Mouse (Mus musculus) MEL (cell line): ENCODE measurements around the gene Il18r1. TPM values are rescaled to one million over a fixed set of nuclear protein-coding genes. Genes with fewer than 3 reads are reported as not detected.

Experiments used
- DNase-seq: peaks from one replicate; pipeline ENCODE4 v3.0.0; 2011; ENCODE audit warnings: low read depth, low spot score
- H3K27ac ChIP-seq: 2 replicates; pipeline ENCODE4 v1.5.1; 2012; ENCODE audit warnings: low read depth, mild to moderate bottlenecking, control low read depth, low read length, moderate library complexity; ENCODE audit not compliant: control insufficient read depth
- H3K27me3 ChIP-seq, 2 experiments: fragments of 150-350 bp in 1 of 2; sonication (generic) in 1 of 2; 2 replicates each; pipeline ENCODE4 v1.6.1; 2012; ENCODE audit warnings: low read length in 2 of 2, mild to moderate bottlenecking in 2 of 2, improper control_type of control experiment in 1 of 2, moderate library complexity in 1 of 2; ENCODE audit not compliant: insufficient read depth in 2 of 2, control insufficient read depth in 1 of 2
- H3K36me3 ChIP-seq, 2 experiments: 2 replicates each; pipeline ENCODE4 v1.6.1; 2012 to 2014; ENCODE audit warnings: low read length in 2 of 2, improper control_type of control experiment in 1 of 2, inconsistent platforms in 1 of 2, mild to moderate bottlenecking in 1 of 2; ENCODE audit not compliant: insufficient read depth in 2 of 2, control insufficient read depth in 1 of 2
- H3K4me1 ChIP-seq, 2 experiments: fragments of 150-350 bp in 1 of 2; sonication (generic) in 1 of 2; 2 replicates each; pipeline ENCODE4 v1.6.1; 2012; ENCODE audit warnings: low read length in 2 of 2, improper control_type of control experiment in 1 of 2, mild to moderate bottlenecking in 1 of 2; ENCODE audit not compliant: insufficient read depth in 2 of 2, control insufficient read depth in 1 of 2
- H3K4me3 ChIP-seq, 2 experiments: fragments of 150-350 bp in 1 of 2; sonication (generic) in 1 of 2; 2 replicates each; pipeline ENCODE4 v1.5.1; 2012; ENCODE audit warnings: low read depth in 2 of 2, low read length in 2 of 2, mild to moderate bottlenecking in 2 of 2, moderate library complexity in 2 of 2, control low read depth in 1 of 2, improper control_type of control experiment in 1 of 2; ENCODE audit not compliant: control insufficient read depth in 1 of 2, insufficient read depth in 1 of 2
- H3K79me2 ChIP-seq: 2 replicates; pipeline ENCODE4 v1.6.1; 2012; ENCODE audit warnings: mild to moderate bottlenecking, low read length, moderate library complexity; ENCODE audit not compliant: control insufficient read depth, poor library complexity, insufficient read depth
- H3K9ac ChIP-seq: 2 replicates; pipeline ENCODE4 v1.6.1; 2012; ENCODE audit warnings: low read depth, mild to moderate bottlenecking, control low read depth, low read length, moderate library complexity; ENCODE audit not compliant: control insufficient read depth, poor library complexity, severe bottlenecking
- H3K9me3 ChIP-seq: fragments of 150-350 bp; sonication (generic); replicated peaks from 2 replicates; pipeline ENCODE4 v1.6.1; 2012; ENCODE audit warnings: mild to moderate bottlenecking, low read length, improper control_type of control experiment, moderate library complexity; ENCODE audit not compliant: insufficient read depth
- BHLHE40 ChIP-seq: IDR thresholded peaks from 2 replicates; pipeline ENCODE4 v1.6.1; 2012; ENCODE audit warnings: low read depth, mild to moderate bottlenecking, inconsistent platforms, low read length, improper control_type of control experiment, borderline replicate concordance
- CHD1 ChIP-seq: IDR thresholded peaks from 2 replicates; pipeline ENCODE4 v1.6.1; 2012; ENCODE audit warnings: low read depth, mild to moderate bottlenecking, inconsistent platforms, low read length, improper control_type of control experiment
- E2F4 ChIP-seq: IDR thresholded peaks from 2 replicates; pipeline ENCODE4 v1.6.1; 2011; ENCODE audit warnings: low read depth, low read length, improper control_type of control experiment, borderline replicate concordance
- ELF1 ChIP-seq: IDR thresholded peaks from 2 replicates; pipeline ENCODE4 v1.6.1; 2014; ENCODE audit warnings: low read depth, mild to moderate bottlenecking, inconsistent platforms, low read length, improper control_type of control experiment, moderate library complexity
- ETS1 ChIP-seq: IDR thresholded peaks from 2 replicates; pipeline ENCODE4 v1.6.1; 2012; ENCODE audit warnings: low read depth, mild to moderate bottlenecking, inconsistent platforms, low read length, improper control_type of control experiment, moderate library complexity
- GABPA ChIP-seq: IDR thresholded peaks from 2 replicates; pipeline ENCODE4 v1.6.1; 2012; ENCODE audit warnings: low read depth, mild to moderate bottlenecking, inconsistent platforms, low read length, improper control_type of control experiment, moderate library complexity
- JUND ChIP-seq: IDR thresholded peaks from 2 replicates; pipeline ENCODE4 v1.6.1; 2011; ENCODE audit warnings: low read depth, mild to moderate bottlenecking, improper control_type of control experiment, low read length
- MAZ ChIP-seq: IDR thresholded peaks from 2 replicates; pipeline ENCODE4 v1.6.1; 2012; ENCODE audit warnings: low read depth, mild to moderate bottlenecking, inconsistent platforms, low read length, improper control_type of control experiment
- MXI1 ChIP-seq: IDR thresholded peaks from 2 replicates; pipeline ENCODE4 v1.6.1; 2011; ENCODE audit warnings: mild to moderate bottlenecking, low read depth, low read length, improper control_type of control experiment
- MYB ChIP-seq: IDR thresholded peaks from 2 replicates; pipeline ENCODE4 v1.6.1; 2011; ENCODE audit warnings: mild to moderate bottlenecking, low read depth, low read length, improper control_type of control experiment
- MYC ChIP-seq: IDR thresholded peaks from 2 replicates; pipeline ENCODE4 v1.6.1; 2011; ENCODE audit warnings: low read depth, mild to moderate bottlenecking, low read length, improper control_type of control experiment, moderate library complexity
- NELFE ChIP-seq: IDR thresholded peaks from 2 replicates; pipeline ENCODE4 v1.6.1; 2011; ENCODE audit warnings: low read depth, low read length, improper control_type of control experiment
- POLR2A ChIP-seq, 2 experiments: IDR thresholded peaks; 2 replicates each; pipeline ENCODE4 v1.6.1; 2011 to 2012; ENCODE audit warnings: low read length in 2 of 2, mild to moderate bottlenecking in 2 of 2, control low read depth in 1 of 2, improper control_type of control experiment in 1 of 2, low read depth in 1 of 2, moderate library complexity in 1 of 2; ENCODE audit not compliant: control insufficient read depth in 1 of 2, insufficient read depth in 1 of 2, poor library complexity in 1 of 2
- POLR2AphosphoS2 ChIP-seq: IDR thresholded peaks from 2 replicates; pipeline ENCODE4 v1.6.1; 2011; ENCODE audit warnings: low read length, improper control_type of control experiment
- POLR2AphosphoS5 ChIP-seq: IDR thresholded peaks from 2 replicates; pipeline ENCODE4 v1.6.1; 2012; ENCODE audit warnings: low read depth, borderline replicate concordance, mild to moderate bottlenecking, inconsistent platforms, low read length, moderate library complexity, mixed read lengths
- RAD21 ChIP-seq: IDR thresholded peaks from 2 replicates; pipeline ENCODE4 v1.6.1; 2011; ENCODE audit warnings: mild to moderate bottlenecking, low read depth, low read length, improper control_type of control experiment
- RCOR1 ChIP-seq: IDR thresholded peaks from 2 replicates; pipeline ENCODE4 v1.6.1; 2012; ENCODE audit warnings: low read depth, mild to moderate bottlenecking, inconsistent platforms, low read length, improper control_type of control experiment
- SIN3A ChIP-seq: IDR thresholded peaks from 2 replicates; pipeline ENCODE4 v1.6.1; 2012; ENCODE audit warnings: low read length, improper control_type of control experiment, inconsistent platforms
- TAL1 ChIP-seq: IDR thresholded peaks from 2 replicates; pipeline ENCODE4 v1.6.1; 2012; ENCODE audit warnings: mild to moderate bottlenecking, inconsistent platforms, low read length, moderate library complexity, mixed read lengths
- TBP ChIP-seq: IDR thresholded peaks from 2 replicates; pipeline ENCODE4 v1.8.0; 2011; ENCODE audit warnings: low read depth, low read length, improper control_type of control experiment
- TCF12 ChIP-seq: IDR thresholded peaks from 2 replicates; pipeline ENCODE4 v1.6.1; 2014; ENCODE audit warnings: low read depth, mild to moderate bottlenecking, inconsistent platforms, low read length, improper control_type of control experiment, moderate library complexity
- ZC3H11A ChIP-seq: IDR thresholded peaks from 2 replicates; pipeline ENCODE4 v1.6.1; 2012; ENCODE audit warnings: low read depth, mild to moderate bottlenecking, inconsistent platforms, low read length, improper control_type of control experiment
- ZKSCAN1 ChIP-seq: IDR thresholded peaks from 2 replicates; pipeline ENCODE4 v1.6.1; 2012; ENCODE audit warnings: low read depth, mild to moderate bottlenecking, inconsistent platforms, low read length, improper control_type of control experiment, moderate library complexity
- ZMIZ1 ChIP-seq: IDR thresholded peaks from 2 replicates; pipeline ENCODE4 v1.6.1; 2012; ENCODE audit warnings: low read depth, mild to moderate bottlenecking, inconsistent platforms, low read length, improper control_type of control experiment, moderate library complexity
- polyA plus RNA-seq, 2 experiments: library from polyadenylated mRNA; stranded (reverse) in 1 of 2; unstranded in 1 of 2; fragments of >175 nt in 1 of 2; fragments of >200 nt in 1 of 2; gene quantifications; 2 replicates each; pipeline versions ENCODE4 v1.2.1 to v1.2.4; 2012; ENCODE audit warnings: low replicate concordance in 2 of 2, low read depth in 1 of 2; ENCODE audit not compliant: insufficient read length in 2 of 2, insufficient read depth in 1 of 2, missing spikeins in 1 of 2
- total RNA-seq: library from RNA; depleted of rRNA; stranded (reverse); fragments of 300-350 nt; gene quantifications from 2 replicates; pipeline ENCODE4 v1.2.3, GENCODE M21; 2012

Il18r1 gene
- total and polyA plus RNA-seq, 3 experiments: 0.08 to 0.10 TPM; not detected in 1

DNA sequence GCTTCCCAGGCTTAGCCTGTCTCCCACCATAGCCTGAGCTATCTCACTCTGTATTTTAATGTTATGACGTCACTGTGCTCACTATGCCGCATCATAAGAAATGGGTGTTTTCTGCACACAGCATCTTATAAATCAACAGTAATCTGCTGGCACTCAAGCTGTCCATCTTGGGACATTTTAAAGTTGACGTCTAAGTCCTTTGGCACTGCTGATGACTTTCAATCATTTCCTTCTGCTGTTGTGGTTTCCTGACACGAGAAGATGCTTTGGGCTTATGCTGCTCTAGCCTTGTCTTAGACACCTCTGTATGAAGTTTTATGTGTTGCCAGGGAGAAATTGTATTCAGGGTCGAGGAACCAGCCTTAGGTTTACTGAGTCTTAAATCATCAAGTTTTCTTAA lies 39.2 kb downstream of the Il18r1 start:
- DNase-seq: no peak
- H3K27ac ChIP-seq: no peak overlapping the region
- no peaks in the 10 kb centered on the region for H3K9me3 ChIP-seq
- no peak overlapping the region for H3K9ac ChIP-seq
- H3K4me1 ChIP-seq: no peaks in the 10 kb centered on the region
- H3K36me3 ChIP-seq: no peaks in the 10 kb centered on the region
- no peaks in the 10 kb centered on the region for H3K79me2 ChIP-seq
- peaks cover 0 to 1% of the 10 kb centered on the region in 2 experiments; a peak in 1 of 4 replicates for H3K27me3 ChIP-seq
- TF ChIP-seq MAZ: no peak
- TF ChIP-seq TBP: no peak
- no peak for TF ChIP-seq TCF12
- TF ChIP-seq GABPA: no peak
- TF ChIP-seq ZMIZ1: no peak
- TF ChIP-seq BHLHE40: no peak
- no peak for TF ChIP-seq RCOR1
- no peak for TF ChIP-seq MYC
- TF ChIP-seq ETS1: no peak
- no peak for TF ChIP-seq ZC3H11A
- TF ChIP-seq SIN3A: no peak
- H3K4me3 ChIP-seq: no peak overlapping the region

DNA sequence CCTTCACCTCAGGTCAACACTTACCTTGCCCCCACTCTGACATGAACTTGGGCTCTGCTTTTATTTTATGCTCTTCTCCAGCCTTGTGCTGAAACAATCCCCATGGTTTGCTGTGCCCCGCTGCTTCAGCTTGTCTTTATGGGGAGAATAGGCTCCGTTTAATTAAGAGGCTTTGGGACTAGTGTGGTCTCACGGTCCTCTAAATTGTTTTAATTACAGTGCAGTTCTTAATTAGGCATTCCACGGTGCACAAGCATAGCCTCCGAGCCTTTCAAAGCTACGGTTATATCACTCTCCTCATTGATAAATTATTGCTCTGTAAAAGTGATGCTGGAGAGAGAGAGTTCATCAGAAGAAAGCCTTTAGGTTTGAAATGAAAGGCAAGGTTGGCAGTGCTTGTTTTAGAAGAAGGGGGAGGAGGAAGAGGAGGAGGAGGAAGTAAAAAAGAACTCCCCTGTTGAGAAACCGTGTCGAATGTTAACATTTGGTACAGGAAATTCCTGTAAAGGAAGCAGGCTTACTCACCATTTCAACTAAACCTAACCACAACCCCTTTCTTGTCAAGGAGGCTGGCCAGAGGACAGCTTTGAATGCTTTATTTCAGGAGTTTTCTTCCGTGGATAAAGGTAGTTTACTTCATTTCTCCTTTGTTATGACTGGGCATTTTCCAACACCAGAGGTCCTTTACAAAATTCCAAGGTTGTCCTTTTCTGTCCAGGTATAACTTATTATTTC lies 49.7 kb downstream of the Il18r1 start, which contains the start of gene Il18rap:
Gene Il18rap, plus strand, starts transcription at position 512 of the 735 bp plus-strand sequence.
- no peaks in the 10 kb centered on the region for H3K4me1 ChIP-seq
- no peak within 1 kb of the TSS for H3K9ac ChIP-seq
- H3K36me3 ChIP-seq: no peaks in the 10 kb centered on the region
- no peak within 1 kb of the TSS for H3K4me3 ChIP-seq
- no peaks in the 10 kb centered on the region for H3K27me3 ChIP-seq
- DNase-seq: no peak
- no peak within 1 kb of the TSS for H3K27ac ChIP-seq
- no peaks in the 10 kb centered on the region for H3K79me2 ChIP-seq
- TF ChIP-seq POLR2A (IDR thresholded peaks at IDR 0.05; ENCODE audit: control insufficient read depth in 1 of 2, insufficient read depth in 1 of 2, low read depth in 1 of 2, low read length in 2 of 2, poor library complexity in 1 of 2): no peak
- H3K9me3 ChIP-seq: no peaks in the 10 kb centered on the region

DNA sequence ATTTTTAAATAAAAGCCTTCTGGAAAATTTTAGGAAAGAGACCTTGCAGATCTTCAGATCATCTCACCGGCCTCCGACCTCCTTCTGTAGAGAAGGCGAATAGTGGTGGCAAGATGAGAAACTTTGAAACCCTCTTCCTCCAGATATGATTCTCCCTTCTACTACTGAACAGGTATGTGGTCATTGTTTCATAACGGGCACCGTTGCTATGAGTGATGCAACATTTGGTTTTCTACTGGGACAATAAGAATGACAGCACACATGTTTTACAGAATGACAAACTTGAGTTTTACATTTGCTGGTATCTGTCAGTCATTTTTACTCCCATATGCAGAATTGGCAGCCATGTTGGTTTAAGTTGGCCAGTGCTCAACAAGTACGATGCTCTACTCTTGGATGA lies 51.0 kb downstream of the Il18r1 start:
- no peaks in the 10 kb centered on the region for H3K79me2 ChIP-seq
- no peaks in the 10 kb centered on the region for H3K9me3 ChIP-seq
- H3K27ac ChIP-seq: no peak overlapping the region
- DNase-seq: no peak
- H3K4me1 ChIP-seq: no peaks in the 10 kb centered on the region
- no peaks in the 10 kb centered on the region for H3K36me3 ChIP-seq
- H3K9ac ChIP-seq: no peak overlapping the region
- no peak overlapping the region for H3K4me3 ChIP-seq
- no peaks in the 10 kb centered on the region for H3K27me3 ChIP-seq
- no peak for TF ChIP-seq TAL1
- no peak for TF ChIP-seq POLR2A (IDR thresholded peaks at IDR 0.05; ENCODE audit: control insufficient read depth in 1 of 2, insufficient read depth in 1 of 2, low read depth in 1 of 2, low read length in 2 of 2, poor library complexity in 1 of 2)
- TF ChIP-seq E2F4: no peak
- TF ChIP-seq JUND: no peak
- no peak for TF ChIP-seq MYB
- TF ChIP-seq MAZ: no peak
- no peak for TF ChIP-seq CHD1
- no peak for TF ChIP-seq RAD21
- no peak for TF ChIP-seq TBP
- TF ChIP-seq NELFE: no peak
- no peak for TF ChIP-seq POLR2AphosphoS2
- no peak for TF ChIP-seq MXI1
- no peak for TF ChIP-seq POLR2AphosphoS5
- TF ChIP-seq ZKSCAN1: no peak
- no peak for TF ChIP-seq ELF1
